Mouse (Mus musculus) embryo, embryonic 11.5 days (tissue): ENCODE data around the gene P4ha2.

Experiments
- DNase-seq: peaks from one replicate; pipeline ENCODE4 v3.0.0-alpha.2; 2012; ENCODE audit warnings: low read depth, low spot score

Gene P4ha2

DNA sequence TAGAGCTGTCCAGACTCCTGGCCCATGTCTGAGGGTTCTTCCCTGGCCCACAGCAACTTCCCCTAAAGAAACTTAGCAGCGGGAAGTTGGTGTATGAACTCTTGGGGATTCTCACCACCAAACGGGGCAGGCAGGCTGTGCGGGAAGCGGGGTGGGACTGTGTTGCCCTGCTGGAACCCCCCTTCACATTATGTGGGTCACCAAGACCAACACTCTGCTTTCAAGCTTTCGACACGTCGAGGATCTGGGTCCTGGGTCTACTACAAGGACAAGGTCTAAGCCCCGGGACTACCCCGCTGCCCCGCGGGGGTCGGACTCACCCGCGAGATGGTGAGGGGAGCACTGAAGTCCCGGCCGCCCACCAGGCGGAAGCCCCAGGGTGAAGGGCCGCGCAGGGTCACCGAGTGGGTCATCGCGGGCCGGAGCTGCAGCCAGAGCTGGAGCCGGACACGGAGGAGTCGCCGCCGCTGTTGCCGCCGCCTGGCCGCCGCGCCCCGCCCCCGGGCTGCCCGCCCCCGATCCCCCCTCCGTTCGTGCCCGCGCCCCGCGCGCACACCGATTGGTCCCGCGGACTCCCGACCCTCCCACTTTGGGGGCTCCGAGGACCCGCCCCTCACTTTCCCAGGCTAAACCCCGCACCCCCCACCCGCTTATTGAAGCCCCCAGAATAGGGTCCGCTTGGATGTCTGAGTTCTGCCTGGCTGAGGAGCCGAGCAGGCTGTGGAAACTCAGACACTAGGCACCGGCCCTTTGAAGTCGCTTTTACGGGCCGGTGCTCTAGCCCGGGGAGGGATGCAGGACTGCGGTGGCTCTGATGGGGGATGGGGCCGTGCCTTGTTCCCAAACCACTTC is 31.1 kb upstream of the P4ha2 start, which contains the start of gene Pdlim4:
Gene Pdlim4 (minus strand): TSS at position 495 of the 852 bp plus-strand sequence.
- peak; percentile 69 for DNase-seq

DNA sequence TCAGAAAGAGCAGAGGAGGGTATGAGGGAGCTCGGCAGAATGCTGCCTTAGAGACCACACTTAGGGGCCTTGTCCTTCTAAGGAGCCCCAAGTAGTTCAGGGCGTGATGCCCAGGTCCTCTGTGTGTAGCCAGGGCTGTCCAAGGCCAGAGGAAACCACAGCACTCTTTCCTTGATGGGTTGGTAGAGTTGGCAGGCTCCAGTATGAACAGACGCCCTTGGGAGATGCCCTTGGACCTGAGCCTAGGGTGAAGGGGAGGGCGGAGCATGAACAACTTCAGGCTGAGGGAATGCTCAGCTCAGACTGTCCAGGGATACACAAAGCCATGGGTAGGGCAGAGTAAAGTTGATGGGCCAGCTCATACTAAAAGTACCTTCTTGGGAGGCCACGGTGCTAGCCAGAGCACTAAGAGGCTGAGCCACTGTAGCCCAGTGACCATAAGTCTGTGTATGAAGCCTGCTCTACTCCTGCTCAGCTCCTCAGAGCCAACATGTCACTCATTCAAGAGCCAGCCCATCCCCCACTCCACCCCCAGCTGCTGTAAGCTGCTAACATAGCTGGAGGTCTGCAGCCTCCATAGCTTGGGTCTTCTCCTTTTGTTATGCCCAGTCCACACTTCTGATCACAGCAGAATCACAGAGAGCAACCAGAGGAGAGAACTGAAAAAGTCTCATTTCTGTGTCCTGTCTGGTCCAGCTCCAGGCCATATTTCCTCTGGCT is 28.0 kb upstream of the P4ha2 start:
- DNase-seq, result no peak

DNA sequence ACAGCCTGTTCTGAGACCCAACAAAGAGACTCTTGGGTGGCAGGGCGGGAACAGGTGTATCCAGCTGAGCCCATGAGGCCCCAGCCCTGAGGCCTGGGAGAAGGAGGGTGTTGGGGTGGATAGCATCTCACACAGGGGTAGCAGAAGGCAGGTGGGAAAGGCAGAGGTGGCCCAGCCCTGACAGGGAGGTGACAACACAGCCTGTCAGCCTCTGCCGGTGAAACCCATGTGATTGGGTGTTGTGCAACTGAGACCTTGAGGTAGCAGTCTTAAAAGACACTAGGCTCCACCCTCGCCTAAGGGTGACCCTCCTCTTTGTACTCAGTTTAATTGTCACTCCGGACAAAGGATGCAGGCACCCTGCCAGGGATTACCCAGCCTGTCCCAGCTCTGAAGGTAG is 26.6 kb upstream of the P4ha2 start:
- no peak for DNase-seq

DNA sequence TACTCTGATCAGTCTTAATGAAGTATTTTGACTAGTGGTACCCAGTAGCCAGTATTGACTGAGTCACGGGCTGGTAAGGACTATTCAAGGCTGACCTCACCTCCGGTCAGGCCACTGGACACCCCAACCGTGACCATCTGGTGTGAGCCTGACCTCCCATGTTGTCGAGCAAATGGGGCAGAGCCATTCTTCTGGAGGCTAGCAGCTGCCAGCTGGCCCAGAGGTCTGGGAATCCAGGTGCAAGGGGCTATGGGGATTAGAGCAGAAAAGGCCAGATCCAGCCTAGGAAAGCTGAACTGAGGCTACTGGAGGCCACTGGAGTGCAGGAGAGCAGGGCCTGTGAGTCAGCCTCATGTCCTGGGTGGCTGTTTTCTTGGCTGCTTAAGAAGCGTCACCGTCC is 24.5 kb upstream of the P4ha2 start:
- no peak for DNase-seq

DNA sequence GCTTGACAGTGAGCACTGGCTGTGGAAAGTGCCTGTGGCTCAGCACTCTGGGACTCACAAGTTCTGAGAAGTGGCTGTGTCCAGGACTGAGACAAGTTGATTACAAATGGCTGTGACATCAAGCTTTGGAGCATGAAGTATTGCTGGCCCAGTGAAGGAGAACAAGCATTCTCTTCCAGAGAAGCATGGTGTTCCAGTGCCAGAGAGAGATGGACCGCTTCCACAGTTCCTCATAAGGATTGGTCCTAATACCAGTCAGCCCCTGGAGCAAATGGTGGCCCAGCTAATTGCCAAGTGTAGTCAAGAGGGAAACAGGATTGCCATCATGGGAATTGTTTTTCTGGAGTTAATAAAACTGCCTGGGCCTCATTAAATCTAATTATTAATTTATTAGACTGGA is 23.8 kb upstream of the P4ha2 start:
- no peak for DNase-seq

DNA sequence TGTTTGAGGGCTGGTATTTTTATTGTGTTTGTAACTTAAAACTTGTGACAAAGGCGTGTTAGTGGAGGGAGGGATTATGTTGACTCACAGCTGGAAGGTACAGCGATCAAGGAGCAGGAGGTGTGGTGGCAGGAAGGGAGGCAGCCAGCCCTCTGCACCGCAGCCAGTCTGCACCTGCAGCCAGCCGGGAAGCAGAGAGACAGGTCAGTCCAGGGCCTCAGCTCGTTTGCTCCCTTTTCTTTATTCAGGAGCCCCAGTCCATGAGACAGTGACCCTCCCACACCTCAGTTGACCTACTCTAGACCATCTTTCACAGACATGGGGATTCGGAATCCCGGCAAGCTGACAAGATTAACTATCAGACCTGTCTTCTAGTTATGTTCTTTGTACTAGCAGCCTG is 19.5 kb upstream of the P4ha2 start:
- no peak for DNase-seq

DNA sequence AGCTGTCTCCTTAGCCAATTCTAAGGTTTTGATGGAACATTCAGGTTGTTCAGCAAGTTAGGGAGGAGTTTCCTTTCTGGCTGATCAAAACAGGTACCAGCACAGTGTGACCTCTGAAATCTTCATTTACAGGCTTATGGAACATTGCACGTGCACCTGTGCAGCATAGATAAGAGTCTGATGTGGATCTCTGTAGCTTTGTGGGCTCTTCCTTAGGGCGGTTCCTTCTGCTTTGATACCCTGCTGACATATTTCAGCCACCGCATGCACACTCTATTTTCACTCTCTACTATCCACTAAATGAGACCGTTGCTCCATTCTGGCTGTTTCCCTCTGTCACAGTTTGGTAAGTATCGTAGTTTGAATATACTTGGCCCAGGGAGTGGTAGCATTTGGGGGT is 17.2 kb upstream of the P4ha2 start:
- no peak for DNase-seq

DNA sequence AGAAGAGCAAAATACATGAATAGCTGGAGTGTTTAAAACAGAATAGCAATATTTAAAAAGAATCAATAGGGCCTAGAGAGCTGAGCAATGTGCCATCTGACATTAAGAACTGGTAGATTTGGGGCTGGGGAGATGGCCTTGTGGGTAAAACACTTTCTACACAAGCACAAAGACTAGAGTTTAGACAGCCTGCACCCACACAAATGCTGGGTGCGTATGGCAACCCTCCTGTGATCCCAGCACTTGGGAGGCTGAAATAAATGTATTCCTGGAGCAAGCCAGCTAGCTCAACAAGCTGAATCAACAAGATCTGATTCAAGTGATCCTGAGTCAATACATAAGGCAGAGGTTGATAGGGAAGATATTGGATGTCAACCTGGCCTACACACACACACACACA is 14.9 kb upstream of the P4ha2 start:
- no peak for DNase-seq

DNA sequence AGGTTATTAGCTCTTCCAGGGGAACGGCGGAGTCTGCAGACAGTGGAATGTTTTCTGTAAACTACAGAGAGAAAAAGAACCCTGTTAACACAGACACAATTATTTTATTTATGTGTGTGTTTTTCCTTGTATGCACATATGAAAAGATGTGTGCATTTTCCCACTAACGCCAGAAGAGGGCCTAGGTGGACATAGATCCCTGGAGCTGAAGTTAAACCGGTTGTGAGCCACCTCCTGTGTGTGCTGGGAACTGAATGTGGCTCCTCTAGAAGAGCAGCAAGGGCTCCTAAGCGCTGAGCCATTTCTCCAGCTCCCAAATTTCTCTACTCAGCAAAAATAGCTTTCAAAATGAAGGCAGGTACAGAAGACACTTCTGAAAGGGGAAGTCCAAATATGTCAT is 14.1 kb upstream of the P4ha2 start:
- DNase-seq, result no peak

DNA sequence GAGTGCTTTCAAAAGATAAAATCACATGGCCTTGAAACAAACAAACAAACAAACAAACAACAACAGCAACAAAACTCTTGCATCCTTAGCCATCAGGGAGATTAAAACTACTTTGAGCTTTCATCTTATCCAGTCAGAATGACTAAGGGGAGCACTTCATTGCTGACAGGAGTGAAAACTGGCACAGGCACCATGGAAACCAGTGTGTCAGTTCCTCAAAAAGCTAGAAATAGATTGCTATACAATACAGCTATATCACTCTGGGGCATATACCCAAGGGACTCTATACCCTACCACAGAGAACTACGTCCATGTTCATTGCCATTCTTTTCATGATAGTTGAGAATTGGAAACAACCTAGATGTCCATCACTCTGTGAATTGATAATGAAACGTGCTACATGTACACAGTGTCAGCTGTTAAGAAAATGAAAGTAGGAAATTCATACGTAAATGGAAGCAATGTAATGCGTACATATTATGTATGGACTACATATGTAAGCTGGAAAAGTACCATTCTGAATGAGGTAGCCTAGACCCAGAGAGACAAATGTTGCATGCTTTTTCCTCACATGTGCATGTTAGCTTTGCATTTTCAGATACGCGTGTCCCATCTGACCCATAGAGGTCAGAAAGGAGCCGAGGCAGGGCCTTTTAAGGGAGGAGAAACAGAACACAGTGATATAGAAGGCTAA is 11.5 kb upstream of the P4ha2 start:
- DNase-seq, result no peak

DNA sequence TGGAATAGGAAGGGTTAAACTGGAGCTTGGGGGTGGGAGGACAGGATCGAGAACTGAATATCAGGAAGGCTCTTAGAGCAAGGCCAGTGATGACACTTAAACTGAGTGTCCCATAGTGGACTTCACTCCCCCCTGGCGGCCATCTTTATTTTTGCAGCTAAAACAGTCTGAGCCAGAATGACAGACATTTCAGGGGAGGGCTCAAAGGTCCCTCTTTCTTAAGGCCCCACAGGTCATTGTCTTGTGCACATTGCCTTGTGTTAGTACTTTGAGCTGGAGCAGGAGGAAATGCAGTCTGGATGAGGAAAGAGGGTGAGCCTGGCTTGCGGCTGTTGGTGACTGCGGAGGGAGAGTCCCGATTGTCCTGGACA is 11.0 kb upstream of the P4ha2 start:
- no peak for DNase-seq

DNA sequence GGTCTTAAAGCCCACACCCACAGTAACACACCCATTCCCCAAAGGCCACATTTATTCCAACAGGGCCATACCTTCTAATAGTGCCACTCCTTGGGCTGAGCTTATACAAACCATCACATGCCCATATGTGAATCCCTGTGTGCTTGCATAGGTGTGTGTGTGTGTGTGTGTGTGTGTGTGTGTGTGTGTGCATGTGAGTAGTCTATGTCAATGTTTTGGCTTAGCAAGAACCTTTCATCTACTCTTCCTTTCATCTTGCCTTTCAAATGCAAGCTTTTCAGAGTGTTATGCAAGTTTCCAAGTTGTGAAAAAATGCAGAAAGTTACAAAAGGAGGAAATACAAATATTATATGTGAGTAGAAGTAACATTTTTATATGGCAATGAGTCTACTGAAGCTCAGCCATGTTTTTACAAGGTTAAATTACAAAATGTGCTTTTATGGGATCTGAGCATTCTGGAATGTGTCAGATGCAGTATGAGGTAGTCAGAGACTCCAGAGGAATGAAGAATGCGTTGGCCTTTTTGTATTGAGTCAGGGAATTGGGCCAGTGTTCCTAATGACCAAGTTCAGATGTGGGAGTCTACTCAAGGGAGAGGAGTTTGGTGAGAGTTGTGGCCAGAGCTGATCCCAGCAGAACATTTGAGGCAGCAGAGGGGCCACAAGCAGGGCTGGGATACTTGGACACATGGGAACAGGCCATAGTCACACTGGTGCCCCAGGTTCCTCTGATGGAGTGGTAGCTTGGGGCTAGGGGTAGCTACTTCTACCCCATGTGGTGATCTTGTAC is 9.6 kb upstream of the P4ha2 start:
- no peak for DNase-seq

DNA sequence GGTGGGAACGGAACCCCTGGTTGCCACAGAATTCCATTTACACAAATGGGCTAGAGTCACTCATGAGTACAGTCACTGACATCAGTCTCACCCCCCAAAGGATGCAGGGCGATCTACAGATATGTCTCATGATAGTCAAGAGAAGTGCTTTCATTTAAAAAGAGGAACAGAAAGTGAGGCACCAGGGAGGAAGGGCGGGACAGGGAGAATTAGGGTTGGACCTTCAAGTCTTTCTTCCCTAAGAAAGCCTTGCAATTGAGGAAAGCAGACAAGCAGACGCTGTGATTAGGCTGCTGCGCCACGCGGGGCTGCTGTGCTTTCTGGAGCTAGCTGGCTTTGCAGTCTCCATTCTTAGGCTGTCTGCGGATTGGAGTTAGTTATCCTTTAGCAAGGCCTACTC is 8.2 kb upstream of the P4ha2 start:
- DNase-seq, result no peak

DNA sequence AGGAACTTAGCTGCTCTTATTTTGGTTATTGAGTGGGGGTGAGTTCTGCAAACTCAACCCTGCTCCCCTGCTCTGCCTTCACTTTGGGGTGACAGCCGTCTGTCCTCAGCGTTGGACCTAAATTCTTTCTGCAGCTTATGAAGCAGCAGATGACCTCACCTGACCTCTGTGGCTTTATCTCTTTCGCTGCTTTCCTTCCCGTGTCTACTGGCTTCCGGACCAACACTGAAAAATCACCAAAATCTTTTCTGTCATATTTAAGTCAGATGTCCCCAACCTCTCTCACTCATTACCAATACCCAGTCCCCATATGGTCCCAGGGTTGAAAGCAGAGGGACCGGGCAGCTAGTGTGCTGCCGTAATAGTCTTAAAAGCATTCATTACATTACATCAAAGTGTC is 7.7 kb upstream of the P4ha2 start:
- DNase-seq, result no peak

DNA sequence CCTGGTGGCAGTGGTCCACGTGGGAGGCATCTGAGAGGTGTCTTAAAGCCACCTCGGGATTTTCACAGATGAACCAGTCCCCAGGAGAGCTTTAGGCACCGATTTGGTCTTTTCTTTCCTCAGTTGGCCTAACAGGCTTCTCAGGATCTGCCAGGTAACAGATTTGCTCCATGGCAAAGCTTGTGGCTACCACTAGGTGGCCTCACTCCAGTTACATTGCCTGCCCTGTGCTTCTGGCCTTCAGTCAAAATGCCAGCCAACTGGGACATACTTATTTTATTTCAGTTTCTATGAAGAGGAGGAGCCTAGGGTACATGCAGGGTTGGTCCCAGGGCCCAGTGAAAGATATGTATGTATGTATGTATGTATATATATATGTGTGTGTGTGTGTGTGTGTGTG is 6.9 kb upstream of the P4ha2 start:
- no peak for DNase-seq

DNA sequence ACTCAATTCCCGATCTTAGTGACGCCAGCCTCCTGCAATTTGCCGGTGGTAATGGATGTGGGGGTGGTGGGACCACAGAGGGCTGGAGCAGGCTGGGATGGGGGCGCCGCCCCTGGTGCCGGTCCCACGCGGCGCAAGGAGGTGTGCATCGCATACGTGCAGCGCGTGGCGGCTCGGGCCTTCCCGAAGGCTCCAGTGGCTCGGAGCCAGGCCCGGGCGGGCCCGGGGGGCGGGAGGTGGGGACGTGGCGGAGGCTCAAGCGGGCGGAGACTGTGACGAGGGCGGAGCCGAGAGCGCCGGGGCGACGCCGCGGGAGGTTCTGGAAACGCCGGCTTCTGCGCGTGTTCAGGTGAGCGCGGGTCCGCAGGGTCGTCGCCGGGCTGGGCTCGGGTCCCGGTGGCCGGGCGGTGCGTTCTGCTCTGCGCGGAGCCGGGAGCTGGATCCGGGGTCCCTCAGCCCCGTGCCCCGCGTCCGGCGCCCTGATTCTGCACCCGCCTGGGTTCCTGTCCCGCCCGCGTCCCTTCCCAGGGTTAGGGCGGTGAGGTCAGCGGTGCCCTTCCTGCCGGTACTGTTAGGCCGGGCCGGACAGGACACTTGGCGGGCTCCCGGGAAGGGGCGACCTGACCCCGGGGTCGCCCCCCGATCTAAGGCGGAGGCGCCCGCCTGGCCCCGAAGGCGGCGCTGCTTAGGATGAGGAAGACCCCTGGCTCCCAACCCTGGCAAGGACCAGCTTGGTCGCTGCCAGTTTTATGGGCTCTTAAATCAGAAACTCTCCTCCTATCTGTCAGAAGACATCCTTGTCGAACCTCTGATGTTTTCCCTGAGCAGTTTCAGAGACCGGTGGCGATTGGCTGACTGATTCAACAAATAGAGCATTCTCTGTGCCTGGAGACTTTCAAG is 1.0 kb downstream of the P4ha2 start:
- peak; percentile 54 for DNase-seq

DNA sequence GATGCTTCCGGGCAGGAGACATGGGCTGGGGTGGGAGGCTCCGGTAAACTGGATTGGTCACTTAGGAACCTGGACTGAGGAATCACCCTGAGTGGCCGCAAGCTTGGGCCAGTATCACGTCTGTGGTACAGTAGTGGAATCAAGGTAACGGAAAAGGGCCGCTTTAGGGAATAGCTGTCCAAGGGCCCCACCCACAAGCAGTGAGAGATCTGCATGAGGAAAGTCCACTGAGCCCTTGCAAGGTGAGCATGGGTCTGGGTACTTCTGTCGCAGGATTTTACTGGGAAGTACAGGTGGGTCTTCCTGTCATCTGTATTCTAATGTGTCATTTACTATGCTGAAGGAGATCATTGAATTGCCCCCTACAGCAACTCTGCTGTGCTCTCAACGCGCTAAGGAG is 1.8 kb downstream of the P4ha2 start:
- no peak for DNase-seq

DNA sequence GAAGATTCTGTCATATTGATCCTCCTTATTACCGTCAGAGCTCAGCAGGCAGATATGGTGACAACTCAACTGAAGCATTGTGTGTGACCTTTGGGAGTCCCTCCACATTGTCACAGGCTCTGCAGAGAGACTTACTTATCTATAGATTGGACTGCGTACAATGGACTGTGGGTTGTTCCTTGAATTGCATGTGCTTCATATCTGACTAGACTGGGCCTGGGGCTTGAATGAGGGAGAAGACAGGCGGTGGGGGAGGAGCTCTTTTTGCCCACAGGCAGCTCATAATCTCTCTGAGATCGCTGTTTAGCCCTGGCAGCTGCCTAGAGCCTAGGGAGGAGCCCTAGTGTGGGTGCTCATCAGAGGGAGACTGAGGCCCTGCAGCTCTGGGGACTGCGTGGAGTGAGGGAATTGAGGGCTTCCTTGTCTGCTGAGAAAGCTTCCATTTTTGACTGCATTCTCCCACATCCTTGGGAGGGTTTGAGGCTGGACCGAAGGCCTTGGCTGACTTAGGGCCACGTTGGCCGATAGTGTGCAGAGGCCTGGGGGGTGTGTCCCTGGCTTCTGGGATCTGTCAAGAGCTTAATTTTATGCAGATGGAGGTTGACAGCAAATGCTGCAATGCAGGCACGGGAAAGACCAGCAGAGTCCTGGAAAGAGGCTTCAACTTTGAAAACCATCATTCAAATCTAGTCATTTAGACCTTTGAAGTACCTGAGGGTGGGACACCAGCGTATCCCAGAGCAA is 3.0 kb downstream of the P4ha2 start:
- no peak for DNase-seq

DNA sequence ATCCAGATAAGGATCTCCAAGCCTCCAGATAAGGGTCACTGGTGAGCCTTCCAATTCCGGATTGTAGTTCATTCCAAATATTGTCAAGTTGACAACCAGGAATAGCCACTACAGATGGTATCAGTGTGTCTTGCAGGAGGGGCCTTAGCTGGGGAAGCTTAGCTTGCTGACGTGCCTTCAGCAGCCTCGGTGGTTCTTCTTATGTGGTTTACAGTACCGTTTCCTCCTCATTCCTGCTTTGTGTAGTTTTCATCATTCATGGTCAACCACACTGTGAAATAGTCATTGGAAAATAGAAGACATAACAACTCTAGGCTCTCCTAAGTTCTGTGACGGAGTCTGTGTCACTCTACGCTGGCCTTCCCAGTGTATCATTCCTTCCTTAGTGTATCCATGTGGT is 5.1 kb downstream of the P4ha2 start:
- DNase-seq, result no peak

DNA sequence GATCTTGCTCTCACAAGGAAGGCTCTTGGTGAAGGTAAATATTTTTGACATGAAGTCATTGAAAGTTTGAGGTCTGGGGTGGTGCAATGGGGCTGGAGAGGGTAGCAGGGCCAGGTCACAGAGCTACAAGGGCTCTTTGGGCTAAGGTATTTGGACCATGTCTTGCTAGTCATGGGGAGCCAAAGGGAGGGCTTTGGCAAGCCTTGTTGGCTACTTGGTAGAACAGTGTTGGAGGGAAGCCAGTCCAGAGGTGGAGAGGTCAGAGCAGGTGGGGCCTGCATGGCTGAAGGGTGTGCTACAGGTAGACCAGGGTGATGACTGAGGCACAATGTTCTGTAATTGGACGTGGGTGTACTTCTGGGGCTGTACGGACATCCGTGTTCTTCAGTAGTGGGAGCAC is 6.8 kb downstream of the P4ha2 start:
- DNase-seq, result no peak
